Mouse (Mus musculus): ENCODE results near the gene Gm48552.

Gene Gm48552

DNA sequence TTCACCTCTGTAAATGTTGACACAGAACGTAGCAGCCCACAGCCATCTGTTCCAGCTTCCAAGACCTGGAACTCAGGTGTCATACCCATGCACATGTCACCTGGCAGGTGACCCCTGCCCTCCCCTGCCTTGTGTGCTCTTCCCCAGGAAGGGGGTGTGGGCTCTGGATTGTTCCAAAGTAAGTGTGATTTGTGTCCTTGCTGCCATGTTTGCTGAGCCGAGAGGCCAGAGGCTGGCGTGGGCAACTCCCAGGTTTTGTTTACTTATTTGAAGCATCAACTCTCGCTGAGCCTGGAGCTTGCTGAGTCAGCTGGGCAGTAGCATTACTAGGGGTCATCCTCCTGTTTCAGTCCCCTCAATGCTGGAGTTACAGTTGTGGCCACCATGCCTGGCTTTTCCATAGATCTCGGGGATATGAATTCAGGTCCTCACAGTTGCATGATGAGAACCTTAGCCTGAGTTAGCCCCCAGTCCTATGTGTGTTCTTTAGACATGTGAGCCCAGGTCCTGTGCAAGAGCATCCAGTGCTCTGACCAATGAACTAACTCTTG is at the start of gene Gm48552:
TSS of gene Gm48552 (plus strand) at position 501 of the 551 bp plus-strand sequence.
- DNase-seq (ENCODE audit: low spot score): no peak

DNA sequence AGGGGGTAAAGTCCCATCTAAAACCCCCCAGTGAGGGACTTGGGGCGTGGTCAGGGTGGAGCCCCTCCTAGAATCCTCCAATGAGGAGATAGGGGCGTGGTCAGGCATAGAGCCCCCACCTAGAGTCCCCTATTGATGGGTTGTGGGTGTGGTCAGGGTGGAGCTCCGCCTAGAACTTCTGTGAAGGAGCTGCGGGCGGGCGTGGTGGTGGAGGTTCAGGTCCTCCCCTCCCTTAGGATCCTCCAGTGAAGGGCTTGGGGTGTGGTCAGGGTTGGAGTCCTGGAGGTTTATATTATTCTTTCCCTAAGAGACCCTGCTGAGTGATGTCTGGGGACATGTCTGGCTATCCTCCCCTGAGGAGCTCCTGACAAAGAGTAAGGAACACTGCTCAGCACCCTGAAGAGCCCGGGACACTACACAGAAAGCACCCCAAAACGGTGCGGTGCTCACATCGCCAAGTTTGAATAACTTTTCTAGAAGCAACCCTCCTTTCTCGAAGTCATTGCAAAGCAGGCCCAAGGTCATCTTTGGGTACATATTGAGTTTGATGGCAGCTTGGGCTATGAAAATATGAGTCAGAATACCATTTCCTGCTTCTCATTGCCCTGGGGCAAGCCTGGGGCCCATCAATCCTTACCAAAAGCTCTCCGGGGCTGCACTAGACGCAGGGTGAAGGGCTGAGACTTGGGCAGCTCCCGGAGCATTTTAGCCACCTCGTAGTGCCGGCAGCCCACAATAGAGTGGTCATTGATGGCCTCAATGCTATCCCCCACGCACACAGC is 48.1 kb upstream of the Gm48552 start:
- DNase-seq (ENCODE audit: low spot score): no peak

- DNase-seq (ENCODE audit: low spot score): peak; percentile 71
Observed at GRCm38 (mm10) chr10:81341333-81341949, 47.4 kb upstream of the Gm48552 start.

- DNase-seq (ENCODE audit: low spot score): no peak
Observed at GRCm38 (mm10) chr10:81342686-81343505, 45.9 kb upstream of the Gm48552 start, which contains the start of gene Gipc3. TSS of gene Gipc3 (minus strand) at chr10:81343266.

- DNase-seq (ENCODE audit: low spot score): no peak
Observed at GRCm38 (mm10) chr10:81344421-81345161, 44.2 kb upstream of the Gm48552 start.

- no peak for DNase-seq (ENCODE audit: low spot score)
Observed at GRCm38 (mm10) chr10:81345162-81345534, 43.7 kb upstream of the Gm48552 start.

DNA sequence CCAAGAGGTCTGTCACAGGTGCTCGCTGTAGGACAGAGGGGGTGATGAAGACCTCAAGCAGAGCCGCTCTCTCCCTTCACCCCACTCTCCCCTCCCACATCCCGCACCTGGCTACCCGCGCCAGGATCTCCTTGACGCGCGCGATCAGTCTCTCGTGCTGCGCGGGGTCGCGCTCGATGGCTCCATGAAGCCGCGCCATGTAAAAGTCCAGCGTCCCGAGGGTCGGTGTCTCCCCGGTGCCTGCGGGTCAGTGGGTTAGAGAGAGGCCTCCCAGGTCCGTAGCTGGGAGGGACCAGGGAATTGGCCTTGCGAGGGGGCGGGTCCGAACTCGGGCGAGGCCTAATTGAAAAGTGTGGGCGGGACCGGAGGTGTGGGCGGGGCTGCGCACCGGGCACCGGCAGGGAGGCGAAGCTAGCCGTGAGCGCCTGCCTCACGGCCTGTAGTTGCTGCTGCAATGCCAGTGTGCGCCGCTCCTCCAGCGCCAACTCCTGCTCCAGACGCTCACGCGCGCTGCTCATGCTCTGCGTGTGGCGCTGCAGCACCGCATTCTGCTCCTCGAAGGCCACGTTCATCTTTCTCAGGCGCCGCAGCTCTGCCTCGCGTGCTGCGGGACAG is 42.2 kb upstream of the Gm48552 start:
- peak; percentile 72 for DNase-seq (ENCODE audit: low spot score)

DNA sequence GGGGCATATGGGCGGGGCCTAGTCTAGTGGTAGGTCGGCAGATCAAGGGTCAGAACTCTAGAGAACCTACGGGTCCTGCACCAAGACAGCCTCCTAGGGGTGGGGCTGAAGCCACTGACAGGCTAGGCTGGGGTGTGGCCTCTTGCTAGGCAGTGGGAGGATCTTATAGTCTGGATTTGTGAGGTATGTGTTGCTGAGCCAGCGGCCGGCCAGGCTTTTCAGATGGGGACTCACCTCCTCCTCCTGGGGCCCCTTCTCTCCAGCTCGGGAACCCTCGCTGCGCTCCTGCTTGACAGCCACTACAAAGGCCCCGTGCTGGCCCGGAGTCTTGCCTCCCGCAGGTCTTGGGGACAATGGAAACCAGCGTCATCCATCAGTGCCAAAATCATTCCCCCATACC is 39.7 kb upstream of the Gm48552 start:
- DNase-seq (ENCODE audit: low spot score): peak; percentile 55

DNA sequence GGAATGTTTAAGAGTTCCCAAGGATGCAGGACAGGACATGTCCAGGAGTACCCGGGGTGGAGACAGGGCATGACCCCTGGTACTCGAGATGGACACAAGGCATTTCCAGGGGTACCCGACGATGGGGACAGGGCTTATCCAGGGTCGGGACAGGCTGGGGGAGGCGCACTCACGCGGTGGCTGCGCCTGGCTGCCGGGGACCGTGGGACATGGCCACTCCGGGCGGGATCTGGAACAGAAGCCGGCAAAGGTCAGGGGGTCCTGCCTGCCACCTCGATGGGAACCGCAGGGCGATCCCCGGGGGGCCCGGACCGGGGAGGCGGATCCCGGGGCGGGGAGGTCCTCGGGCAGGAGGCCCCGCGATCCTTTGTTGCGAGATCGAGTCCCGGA is 38.8 kb upstream of the Gm48552 start:
- no peak for DNase-seq (ENCODE audit: low spot score)

GRCm38 (mm10) chr10:81350351-81351063 is 38.3 kb upstream of the Gm48552 start, which contains the start of gene Hmg20b:
TSS of gene Hmg20b (minus strand) at chr10:81350480.
- DNase-seq (ENCODE audit: low spot score): peak; percentile 100

GRCm38 (mm10) chr10:81351678-81352291 is 37.0 kb upstream of the Gm48552 start:
- DNase-seq (ENCODE audit: low spot score): no peak

DNA sequence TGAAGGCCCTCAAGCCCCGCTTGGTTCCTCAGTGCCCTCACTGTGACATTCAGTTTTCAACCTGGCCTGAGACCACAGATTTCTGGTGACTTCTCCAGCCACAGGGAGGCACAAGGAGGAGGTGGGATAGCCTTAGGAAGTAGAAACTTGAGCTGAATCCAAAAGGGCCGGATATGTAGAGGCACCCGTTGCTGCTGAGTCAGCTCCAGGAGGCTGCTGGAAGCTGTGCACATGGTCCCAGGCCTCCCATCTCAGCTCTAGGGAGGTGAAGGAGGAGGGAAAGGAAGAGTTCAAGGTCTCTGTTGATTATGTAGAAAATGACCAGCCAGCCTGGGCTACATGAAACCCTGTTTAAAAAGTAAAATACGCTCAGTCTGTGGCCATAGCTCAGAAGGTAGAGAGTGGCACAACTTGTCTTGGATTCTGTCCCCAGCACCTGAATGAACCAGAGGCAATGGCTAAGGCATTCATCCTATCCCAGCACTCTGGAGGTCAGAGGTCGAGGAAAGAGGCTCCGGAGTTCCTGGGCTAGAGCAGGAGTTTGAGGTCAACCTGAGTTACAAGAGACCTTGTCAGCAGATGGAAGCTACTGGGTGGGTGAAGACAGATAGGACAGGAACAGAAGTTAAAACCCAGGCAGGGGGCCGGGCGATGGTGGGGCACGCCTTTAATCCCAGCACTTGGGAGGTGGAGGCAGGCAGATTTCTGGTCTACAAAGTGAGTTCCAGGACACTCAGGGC is 33.9 kb upstream of the Gm48552 start:
- no peak for DNase-seq (ENCODE audit: low spot score)

DNA sequence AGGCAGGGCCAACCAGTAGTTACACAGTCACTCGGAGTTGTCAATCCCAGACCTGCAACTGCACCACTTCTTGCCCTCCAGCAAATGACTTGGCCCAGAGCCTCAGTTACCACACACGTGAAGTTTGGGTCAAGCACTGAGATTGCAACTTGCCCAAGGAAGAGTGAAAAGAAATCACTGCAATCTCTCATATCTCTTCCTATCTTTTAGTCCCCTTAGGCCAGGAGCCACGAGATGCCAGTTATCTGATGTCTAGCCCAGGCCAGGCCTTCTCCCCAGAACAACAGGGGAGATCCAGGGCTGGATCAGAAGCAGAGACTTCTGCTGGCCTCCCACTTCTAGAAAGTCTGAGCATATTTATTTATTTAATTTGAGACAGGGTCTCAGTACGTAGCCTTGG is 33.3 kb upstream of the Gm48552 start:
- DNase-seq (ENCODE audit: low spot score): no peak

DNA sequence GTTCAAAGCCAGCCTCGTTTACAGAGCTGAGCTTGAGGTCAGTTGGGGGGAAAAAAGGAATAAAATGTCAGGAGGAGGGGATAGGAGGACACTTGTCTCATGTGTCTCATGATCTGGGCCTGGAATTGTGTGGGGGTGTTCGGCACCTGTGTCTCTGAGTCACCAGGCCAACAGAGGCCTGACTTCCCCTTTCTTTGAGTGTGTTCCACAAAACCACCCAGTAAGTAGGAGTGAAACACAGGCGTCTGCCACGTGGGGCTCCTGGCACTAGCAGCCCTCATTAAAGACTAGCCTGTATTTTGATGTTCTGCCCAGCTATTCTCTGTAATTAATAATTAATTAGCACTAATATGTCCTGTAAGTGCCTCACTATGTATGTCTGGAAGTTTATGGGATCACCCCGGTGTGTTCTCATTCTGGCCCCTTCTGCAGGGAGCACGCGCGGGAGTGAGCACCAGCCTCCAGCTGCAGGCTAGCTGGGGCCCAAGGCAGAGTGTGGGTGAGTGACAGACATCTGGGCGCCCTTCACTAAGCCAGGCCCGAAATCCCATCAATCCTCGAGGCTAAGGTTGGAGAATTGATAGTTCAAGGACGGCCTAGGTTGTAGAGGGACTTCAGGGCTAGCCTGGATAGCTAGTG is 32.3 kb upstream of the Gm48552 start:
- DNase-seq (ENCODE audit: low spot score): peak; percentile 50

GRCm38 (mm10) chr10:81356991-81357844 is 31.6 kb upstream of the Gm48552 start, which contains the start of gene Mfsd12:
TSS of gene Mfsd12 (plus strand) at chr10:81357491.
- DNase-seq (ENCODE audit: low spot score): peak; percentile 92

DNA sequence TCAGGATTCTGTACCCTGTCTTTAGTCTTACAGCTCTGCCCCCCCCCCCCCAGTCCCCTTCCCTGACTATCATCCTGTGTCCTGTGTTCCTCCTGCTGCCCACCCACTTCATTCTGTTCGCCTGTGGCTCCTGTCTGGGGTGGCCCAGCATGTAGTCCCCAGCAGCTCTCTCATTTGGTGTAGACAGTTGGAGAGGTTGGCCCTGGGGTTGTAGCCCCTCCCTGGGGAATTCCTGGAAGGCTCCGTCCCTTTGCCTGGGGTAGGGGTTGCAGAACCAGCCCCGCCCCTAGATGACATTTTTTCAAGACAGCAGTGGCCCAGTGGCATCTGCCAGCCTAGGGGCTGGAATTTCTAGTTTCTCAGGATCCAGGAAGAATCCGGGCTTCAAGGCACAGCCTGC is 30.6 kb upstream of the Gm48552 start:
- no peak for DNase-seq (ENCODE audit: low spot score)

DNA sequence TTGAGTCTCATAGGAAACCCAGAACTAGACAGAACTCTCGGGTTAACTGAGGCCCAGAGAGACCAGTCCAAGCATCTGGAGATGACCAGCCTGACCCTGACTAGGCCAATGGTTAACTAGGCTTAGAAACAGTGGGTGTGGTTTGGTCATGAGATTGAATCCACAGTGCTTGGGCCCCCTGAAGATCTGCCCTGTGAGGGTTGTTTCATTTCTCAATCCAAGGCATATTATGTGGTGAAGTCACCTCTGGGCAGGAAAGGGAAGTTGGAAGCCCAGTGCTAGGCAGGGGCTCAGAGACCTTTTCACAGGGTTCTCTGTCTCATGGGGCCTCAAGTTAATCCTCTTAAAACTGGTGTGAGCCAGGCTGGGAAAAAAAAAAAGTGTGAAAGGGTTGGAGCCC is 30.0 kb upstream of the Gm48552 start:
- no peak for DNase-seq (ENCODE audit: low spot score)

DNA sequence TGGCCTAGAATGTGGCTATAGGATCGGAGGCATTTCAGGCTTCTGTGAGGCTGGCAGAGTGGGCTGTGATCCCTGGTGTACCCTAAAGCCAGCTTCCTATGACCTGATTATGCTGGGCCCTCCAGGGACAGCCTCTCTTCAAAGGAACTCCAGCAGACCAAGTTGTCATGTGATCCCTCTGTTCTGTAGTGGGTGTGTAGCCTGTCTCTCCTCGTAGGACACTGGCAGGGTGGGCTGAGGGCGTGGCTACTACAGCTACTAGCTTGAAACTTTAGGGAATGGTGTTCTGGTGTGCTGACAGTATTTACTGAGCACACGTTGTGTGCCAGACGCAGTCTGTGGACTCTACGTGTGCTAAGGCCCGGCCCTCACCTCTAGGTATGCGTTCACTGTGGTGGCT is 28.1 kb upstream of the Gm48552 start:
- no peak for DNase-seq (ENCODE audit: low spot score)
